In genomic region chr10:98695371-98695725, GRCm38 (mm10) we compare ENCODE assay signal across 24 mouse cellular contexts.
DNase-seq lines count a peak whose midpoint lies in the region; ATAC-seq and TF ChIP-seq lines count a peak whose summit lies in the region.
"Had no signal": no experiment of that assay in that cellular context is flagged by ENCODE, and none has a peak within 500 bp of the region (broad histone marks: within the 10 kb centered on the region; RNA-seq: fewer than 3 reads in every experiment).

No protein-coding gene starts in this region.

- no peak overlapping the region for H3K4me2 ChIP-seq in intestine, embryonic 14.5 days (ENCODE audit: low read length)
- no peak overlapping the region for H3K4me2 ChIP-seq in intestine, postnatal 0 days (replicated peaks; ENCODE audit: low read depth)
- no peak overlapping the region for H3K4me2 ChIP-seq in stomach, postnatal 0 days (replicated peaks; ENCODE audit: low read depth)
- H3K4me2 ChIP-seq: embryonic facial prominence, embryonic 12.5 days; forebrain, embryonic 13.5 days had no signal

- TF ChIP-seq CTCF in intestine, postnatal 0 days (IDR thresholded peaks at IDR 0.05; ENCODE audit: low read depth): no peak
- no peak for TF ChIP-seq CTCF in small intestine, adult 2 months (IDR thresholded peaks at IDR 0.05; ENCODE audit: extremely low read depth, insufficient read length, insufficient replicate concordance, low read depth, low read length)
- TF ChIP-seq CTCF in stomach, postnatal 0 days (IDR thresholded peaks at IDR 0.05; ENCODE audit: low read depth): no peak

- no peak overlapping the region for H3K4me3 ChIP-seq in intestine, embryonic 14.5 days (ENCODE audit: low read depth, low read length)
- H3K4me3 ChIP-seq in intestine, postnatal 0 days (ENCODE audit: low read depth, low read length): no peak overlapping the region
- no peak overlapping the region for H3K4me3 ChIP-seq in small intestine, adult 2 months (ENCODE audit: low read depth, low read length)
- no peak overlapping the region for H3K4me3 ChIP-seq in stomach, postnatal 0 days (ENCODE audit: low read depth, low read length)
- H3K4me3 ChIP-seq: embryonic facial prominence, embryonic 10.5 days; embryonic facial prominence, embryonic 12.5 days; forebrain, embryonic 13.5 days had no signal

- H3K9ac ChIP-seq in intestine, embryonic 14.5 days (ENCODE audit: low read length): no peak overlapping the region
- no peak overlapping the region for H3K9ac ChIP-seq in intestine, postnatal 0 days (ENCODE audit: low read depth, low read length)
- no peak overlapping the region for H3K9ac ChIP-seq in stomach, postnatal 0 days (ENCODE audit: low read length)
- H3K9ac ChIP-seq: embryonic facial prominence, embryonic 12.5 days; forebrain, embryonic 13.5 days had no signal

- WGBS in intestine, embryonic 14.5 days: 82% methylated on average over 2 of the region's 2 CpGs
- 60% methylated on average over 2 of the region's 2 CpGs for WGBS in intestine, postnatal 0 days
- 48% methylated on average over 2 of the region's 2 CpGs for WGBS in small intestine, adult 2 months
- 74% methylated on average over 2 of the region's 2 CpGs for WGBS in stomach, postnatal 0 days

- H3K4me1 ChIP-seq in intestine, embryonic 14.5 days (replicated peaks; ENCODE audit: control insufficient read depth, insufficient read depth, low read length): no peaks in the 10 kb centered on the region
- H3K4me1 ChIP-seq in intestine, postnatal 0 days (replicated peaks; ENCODE audit: control insufficient read depth, insufficient read depth, low read length): 0 out of 2 replicates have a peak, but pooled peaks cover 5% of the 10 kb centered on the region
- H3K4me1 ChIP-seq in small intestine, adult 2 months (ENCODE audit: control insufficient read depth, insufficient read depth, insufficient read length, low read length): no peaks in the 10 kb centered on the region
- no peaks in the 10 kb centered on the region for H3K4me1 ChIP-seq in stomach, postnatal 0 days (replicated peaks; ENCODE audit: control insufficient read depth, insufficient read depth)
- H3K4me1 ChIP-seq: embryonic facial prominence, embryonic 10.5 days; embryonic facial prominence, embryonic 12.5 days; forebrain, embryonic 13.5 days had no signal

- no peaks in the 10 kb centered on the region for H3K27me3 ChIP-seq in intestine, embryonic 14.5 days (replicated peaks; ENCODE audit: control insufficient read depth, insufficient read depth, low read length)
- no peaks in the 10 kb centered on the region for H3K27me3 ChIP-seq in intestine, postnatal 0 days (replicated peaks; ENCODE audit: control insufficient read depth, insufficient read depth, low read length)
- H3K27me3 ChIP-seq in small intestine, adult 2 months (ENCODE audit: control insufficient read depth, insufficient read depth, low read length): no peaks in the 10 kb centered on the region
- no peaks in the 10 kb centered on the region for H3K27me3 ChIP-seq in stomach, postnatal 0 days (ENCODE audit: control insufficient read depth, insufficient read depth, low read length)
- H3K27me3 ChIP-seq: CH12.LX; embryonic facial prominence, embryonic 12.5 days; forebrain, embryonic 13.5 days; Patski had no signal

- H3K27ac ChIP-seq in intestine, embryonic 14.5 days (ENCODE audit: low read depth): no peak overlapping the region
- H3K27ac ChIP-seq in intestine, postnatal 0 days (ENCODE audit: low read depth, low read length): no peak overlapping the region
- peak overlapping the region; percentile 51; the same call in 1 of the 2 replicates for H3K27ac ChIP-seq in small intestine, adult 2 months (ENCODE audit: insufficient read depth, low read depth, low read length)
- no peak overlapping the region for H3K27ac ChIP-seq in stomach, postnatal 0 days (replicated peaks)
- H3K27ac ChIP-seq: embryonic facial prominence, embryonic 10.5 days; embryonic facial prominence, embryonic 12.5 days; forebrain, embryonic 13.5 days had no signal

- H3K9me3 ChIP-seq in intestine, embryonic 14.5 days (ENCODE audit: control insufficient read depth, low read length): no peaks in the 10 kb centered on the region
- no peaks in the 10 kb centered on the region for H3K9me3 ChIP-seq in intestine, postnatal 0 days (ENCODE audit: control insufficient read depth)
- H3K9me3 ChIP-seq in stomach, postnatal 0 days (ENCODE audit: control insufficient read depth, low read length): no peaks in the 10 kb centered on the region
- H3K9me3 ChIP-seq: embryonic facial prominence, embryonic 10.5 days; embryonic facial prominence, embryonic 12.5 days; forebrain, embryonic 13.5 days; G1E had no signal

- no peak for DNase-seq in intestine, embryonic 14.5 days (ENCODE audit: low spot score)
- DNase-seq in stomach, postnatal 0 days (ENCODE audit: low spot score): peak; percentile 37
- no peak for DNase-seq in left cerebral cortex, postnatal 10 days (ENCODE audit: extremely low spot score in 1 of 2, low spot score in 2 of 2)
- no peak for DNase-seq in urinary bladder, postnatal 36 days (ENCODE audit: low spot score in 2 of 2)
- DNase-seq: adrenal gland, adult 8-10 months; adrenal gland, postnatal 14 days; adrenal gland, postnatal 36 days; B cell, adult 2 months; cerebellum, adult 11-12 months; cerebellum, adult 2 months; cerebellum, adult 9-10 months; cerebellum, postnatal 10 days; cerebellum, postnatal 25 days had no signal

- intact Hi-C loops in left cerebral cortex, postnatal 10 days (cut with DNase I): no loop called here

- TF ChIP-seq POLR2A in small intestine, adult 2 months (IDR thresholded peaks at IDR 0.05; ENCODE audit: low read depth, low read length): no peak

- TF ChIP-seq EP300 in stomach, postnatal 0 days (optimal IDR thresholded peaks at IDR 0.05): no peak

- no peaks in the 10 kb centered on the region for H3K36me3 ChIP-seq in intestine, embryonic 14.5 days (ENCODE audit: control insufficient read depth, insufficient read depth, low read length)
- no peaks in the 10 kb centered on the region for H3K36me3 ChIP-seq in intestine, postnatal 0 days (ENCODE audit: control insufficient read depth, insufficient read depth)
- H3K36me3 ChIP-seq in small intestine, adult 2 months (ENCODE audit: control insufficient read depth, insufficient read depth, low read length): no peaks in the 10 kb centered on the region
- no peaks in the 10 kb centered on the region for H3K36me3 ChIP-seq in stomach, postnatal 0 days (ENCODE audit: control insufficient read depth, insufficient read depth, low read length)
- H3K36me3 ChIP-seq: embryonic facial prominence, embryonic 10.5 days; embryonic facial prominence, embryonic 12.5 days; G1E had no signal

- peak; percentile 15; the same call in 1 of the 2 replicates for ATAC-seq in intestine, embryonic 14.5 days (replicated peaks; ENCODE audit: low FRiP score, low TSS enrichment, low read depth)
- no peak; the same call in 1 of the 2 replicates for ATAC-seq in intestine, postnatal 0 days
- ATAC-seq in stomach, postnatal 0 days (ENCODE audit: low FRiP score, low TSS enrichment): peak; percentile 55
- ATAC-seq: activated CD4-positive, CD25-positive, alpha-beta regulatory T cell, adult 4 months; CD4-positive, CD25-positive, alpha-beta regulatory T cell, adult 4 months; forebrain, embryonic 13.5 days; forebrain, embryonic 16.5 days; Patski had no signal
